Mouse (Mus musculus): ENCODE data around the gene Srgap2.

Gene Srgap2

GRCm38 (mm10) chr1:131245926-131246325 is 281.2 kb downstream of the Srgap2 start:
- DNase-seq (ENCODE audit: low spot score), result peak; percentile 38

DNA sequence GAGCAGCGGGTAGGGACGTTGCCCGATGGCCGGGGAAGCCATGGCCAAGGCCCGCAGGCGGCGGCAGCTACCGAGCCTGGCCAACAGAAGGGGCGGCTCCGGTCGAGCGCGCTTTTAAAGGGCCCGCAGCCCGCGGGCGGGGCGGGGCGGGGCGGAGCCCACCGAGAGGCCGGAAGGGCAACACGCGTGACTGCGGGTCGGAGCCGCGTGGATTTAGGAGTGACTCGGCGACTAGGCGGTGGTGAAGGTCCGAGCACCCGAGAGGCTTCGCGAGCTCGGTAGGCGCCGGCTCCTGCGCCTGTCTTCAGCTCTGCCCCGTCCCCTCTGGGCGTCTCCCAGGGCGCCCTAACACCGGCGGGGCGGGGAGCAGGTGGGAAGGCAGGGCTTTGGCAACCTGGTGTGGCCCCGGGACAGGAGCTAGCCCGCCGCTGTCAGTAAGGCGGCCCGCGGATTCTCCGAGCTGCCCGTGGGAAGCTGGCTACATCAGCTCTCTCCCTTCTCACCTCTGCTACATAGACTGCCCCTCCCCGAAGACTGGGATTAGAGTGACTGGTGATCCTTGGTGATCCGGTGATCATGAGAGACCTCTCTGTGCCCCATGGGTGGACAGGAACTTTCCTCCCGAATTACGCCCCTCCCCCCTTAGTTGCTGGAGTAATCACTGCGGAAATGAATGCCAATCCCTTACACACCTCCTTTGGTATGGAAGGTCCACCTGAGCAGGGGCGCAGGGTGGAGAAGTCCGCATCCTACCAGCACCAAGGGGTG is 281.9 kb downstream of the Srgap2 start, which contains the start of gene Rassf5:
Gene Rassf5 (minus strand): TSS at position 170 of the 768 bp plus-strand sequence.
- DNase-seq (ENCODE audit: low spot score), result peak; percentile 67

DNA sequence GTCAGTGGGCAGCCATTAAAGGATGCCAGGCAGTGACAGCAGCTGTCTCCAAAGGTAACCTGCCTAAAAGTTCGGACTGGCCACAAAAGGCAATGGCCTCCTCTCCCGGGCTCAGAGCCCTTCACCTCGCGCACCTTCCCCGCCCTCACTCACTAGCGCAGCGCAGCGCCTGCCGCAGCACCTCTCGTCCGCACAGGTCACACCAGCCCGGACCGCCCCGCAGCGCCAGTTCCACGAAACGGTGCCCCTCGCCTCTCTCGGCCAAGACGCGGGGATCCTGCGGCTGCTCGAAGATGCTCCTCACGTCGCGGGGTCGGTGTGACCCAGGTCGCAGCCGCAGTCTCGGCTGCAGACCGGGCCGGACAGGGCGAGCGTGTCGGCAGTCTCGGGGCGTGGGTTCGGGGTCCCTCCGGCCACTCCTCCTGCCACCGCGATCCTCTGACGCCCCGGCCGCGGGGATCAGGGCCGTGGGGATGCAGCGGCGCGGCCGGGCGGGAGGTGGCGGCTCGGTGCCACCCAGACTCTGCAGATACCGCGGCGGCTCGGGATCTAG is 282.5 kb downstream of the Srgap2 start:
- no peak for DNase-seq (ENCODE audit: low spot score)

DNA sequence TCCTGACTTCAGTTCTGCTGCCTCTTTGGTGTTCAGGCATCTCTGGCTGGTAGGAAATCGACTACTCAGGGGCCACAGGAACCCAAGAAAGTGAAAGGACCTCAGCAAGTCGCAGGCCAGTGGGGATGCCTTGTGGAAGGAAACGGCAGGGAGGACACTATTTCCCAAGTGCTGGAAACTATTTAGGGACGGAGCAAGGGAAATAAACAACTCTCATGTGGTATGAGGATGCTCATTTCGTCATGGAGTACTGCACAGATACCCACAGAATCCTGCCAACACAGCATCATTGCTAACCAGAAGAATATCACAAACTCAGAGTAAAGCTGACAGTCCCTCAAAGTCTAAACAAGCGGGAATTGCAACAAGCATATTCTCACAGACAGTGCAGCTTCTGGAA is 284.2 kb downstream of the Srgap2 start:
- DNase-seq (ENCODE audit: low spot score), result no peak

DNA sequence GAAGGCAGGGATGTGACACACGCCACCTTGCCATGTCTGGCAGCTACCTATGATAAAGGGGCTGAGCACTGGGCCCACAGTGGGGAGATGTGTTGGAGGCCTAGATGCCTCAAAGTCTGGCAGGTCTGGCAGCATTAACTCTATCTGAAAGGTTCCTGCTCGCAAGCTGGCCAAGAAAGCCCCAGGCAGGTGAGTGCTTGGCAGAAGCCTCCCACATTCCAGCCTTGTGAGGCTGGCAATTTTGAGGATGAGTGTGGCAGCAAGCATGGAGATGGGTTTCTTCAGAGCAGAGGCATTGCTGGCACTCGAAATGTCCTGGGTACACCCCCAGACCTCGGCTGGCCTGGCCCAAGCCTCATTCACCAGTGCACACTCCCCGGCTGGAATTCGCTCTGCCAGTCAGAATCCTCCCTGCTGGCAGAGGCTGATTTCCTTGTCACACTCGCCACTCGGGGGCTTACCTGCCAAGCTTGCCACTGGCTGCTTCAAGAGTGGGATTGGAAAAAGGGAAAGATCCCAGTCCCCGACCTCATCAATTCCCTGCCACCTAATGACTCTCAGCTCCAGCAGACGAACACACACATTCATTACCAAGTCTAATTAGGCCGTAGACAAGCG is 287.5 kb downstream of the Srgap2 start:
- no peak for DNase-seq (ENCODE audit: low spot score)

GRCm38 (mm10) chr1:131238931-131239381 is 288.2 kb downstream of the Srgap2 start:
- peak; percentile 46 for DNase-seq (ENCODE audit: low spot score)

DNA sequence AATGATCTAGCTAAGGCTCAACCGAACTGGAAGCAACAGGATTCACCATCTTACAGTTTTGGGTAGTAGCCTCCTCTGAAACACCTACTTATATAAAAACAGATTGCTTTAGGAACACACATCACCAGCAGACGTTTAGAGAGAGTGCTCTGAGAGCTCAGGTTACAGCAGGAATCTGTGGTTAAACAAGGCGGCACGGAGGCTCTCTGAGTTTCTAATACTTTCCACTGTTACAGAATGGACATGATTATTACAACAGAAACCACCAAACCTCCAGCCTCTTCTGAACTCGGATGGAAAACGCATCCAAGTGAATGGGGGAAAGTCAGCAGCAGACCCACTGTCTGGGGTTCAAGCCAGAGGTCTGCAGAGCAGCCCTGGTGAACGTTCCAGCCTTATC is 291.1 kb downstream of the Srgap2 start:
- no peak for DNase-seq (ENCODE audit: low spot score)
